Mouse (Mus musculus) c-Kit-positive CD71-negative TER-119-negative erythroid progenitor cells, embryonic 14.5 days (primary cell): ENCODE data around the gene Olfr1015.

ENCODE experiments used
- DNase-seq: peaks from one replicate; pipeline ENCODE4 v3.0.0-alpha.2; 2013; ENCODE audit warnings: low read depth

Gene Olfr1015

GRCm38 (mm10) chr2:85781717-85782116, at the start of gene Olfr1015:
TSS of gene Olfr1015 (plus strand) at chr2:85782017.
- no peak for DNase-seq

GRCm38 (mm10) chr2:85753822-85754221, 28.0 kb upstream of the Olfr1015 start:
- DNase-seq: no peak

GRCm38 (mm10) chr2:85762666-85763065, 19.2 kb upstream of the Olfr1015 start, which contains the start of gene Olfr1012:
TSS of gene Olfr1012 (minus strand) at chr2:85762766.
- DNase-seq: no peak

- no peak for DNase-seq
Observed at GRCm38 (mm10) chr2:85766798-85767197, 15.0 kb upstream of the Olfr1015 start, which contains the start of gene Olfr1013. TSS of gene Olfr1013 (plus strand) at chr2:85767098.

- DNase-seq: no peak
Observed at GRCm38 (mm10) chr2:85772413-85772812, 9.4 kb upstream of the Olfr1015 start, which contains the start of gene Olfr1014. TSS of gene Olfr1014 (plus strand) at chr2:85772713.

GRCm38 (mm10) chr2:85792331-85792730, 10.5 kb downstream of the Olfr1015 start:
- DNase-seq: no peak

GRCm38 (mm10) chr2:85802444-85802843, 20.6 kb downstream of the Olfr1015 start, which contains the start of gene Olfr1016:
TSS of gene Olfr1016 (minus strand) at chr2:85802544.
- no peak for DNase-seq

GRCm38 (mm10) chr2:85804501-85804900, 22.7 kb downstream of the Olfr1015 start:
- DNase-seq: no peak

GRCm38 (mm10) chr2:85818179-85818578, 36.4 kb downstream of the Olfr1015 start, which contains the start of gene Olfr1018:
TSS of gene Olfr1018 (plus strand) at chr2:85818479.
- DNase-seq: no peak
